Mouse (Mus musculus) liver, adult 2 months (tissue): ENCODE results near the gene Opn4.

Experiments used
- CTCF ChIP-seq: fragments of 200-500 bp; IDR thresholded peaks from 2 replicates; pipeline ENCODE4 v1.5.1; 2011; ENCODE audit warnings: low read depth, low read length, control low read depth
- POLR2A ChIP-seq: fragments of 200-500 bp; IDR thresholded peaks from 2 replicates; pipeline ENCODE4 v1.6.1; 2011; ENCODE audit warnings: low read length, control low read depth; ENCODE audit not compliant: insufficient read depth; ENCODE audit errors: extremely low read depth

GRCm38 (mm10) chr14:34561647-34562046 lies 38.3 kb downstream of the Opn4 start:
- TF ChIP-seq POLR2A (no peak), CTCF (no peak)
